Mouse (Mus musculus) heart, postnatal 0 days (tissue): ENCODE measurements around the gene Ggps1. TPM values are rescaled to one million over a fixed set of nuclear protein-coding genes. Genes with fewer than 3 reads are reported as not detected.

Experiments
- ATAC-seq: fragments of 200-750 bp; cut with Nextera tagmentation; 2 replicates; pipeline ENCODE4 v1.8.0; 2017; ENCODE audit warnings: low read depth, moderate number of reproducible peaks, moderate library complexity; ENCODE audit not compliant: insufficient read depth
- DNase-seq: peaks from one replicate; pipeline ENCODE4 v3.0.0-alpha.2; 2016; ENCODE audit warnings: low spot score
- H3K27ac ChIP-seq: fragments of 300-500 bp; sonication (generic); 2 replicates; pipeline ENCODE4 v1.5.1; 2014; ENCODE audit warnings: low read depth, mild to moderate bottlenecking
- H3K27me3 ChIP-seq: fragments of 300-500 bp; sonication (generic); 2 replicates; pipeline ENCODE4 v1.6.1; 2014; ENCODE audit warnings: low read length, mixed read lengths; ENCODE audit not compliant: control insufficient read depth, insufficient read depth
- H3K36me3 ChIP-seq: fragments of 300-500 bp; sonication (generic); replicated peaks from 2 replicates; pipeline ENCODE4 v1.6.1; 2014; ENCODE audit warnings: low read length, mixed read lengths; ENCODE audit not compliant: control insufficient read depth, insufficient read depth
- H3K4me1 ChIP-seq: fragments of 300-500 bp; sonication (generic); 2 replicates; pipeline ENCODE4 v1.6.1; 2014; ENCODE audit warnings: antibody characterized with exemption; ENCODE audit not compliant: control insufficient read depth, insufficient read depth
- H3K4me2 ChIP-seq: fragments of 300-500 bp; sonication (generic); 2 replicates; pipeline ENCODE4 v1.6.1; 2014; ENCODE audit warnings: low read depth, mild to moderate bottlenecking, low read length, moderate library complexity
- H3K4me3 ChIP-seq: fragments of 300-500 bp; sonication (generic); 2 replicates; pipeline ENCODE4 v1.5.1; 2014; ENCODE audit warnings: low read depth, low read length
- H3K9ac ChIP-seq: fragments of 300-500 bp; sonication (generic); replicated peaks from 2 replicates; pipeline ENCODE4 v1.6.1; 2014; ENCODE audit warnings: low read depth, low read length, mixed read lengths
- H3K9me3 ChIP-seq: fragments of 300-500 bp; sonication (generic); replicated peaks from 2 replicates; pipeline ENCODE4 v1.6.1; 2016; ENCODE audit warnings: low read length; ENCODE audit not compliant: control insufficient read depth
- CTCF ChIP-seq: IDR thresholded peaks from 2 replicates; pipeline ENCODE4 v1.5.1; 2016; ENCODE audit warnings: antibody characterized with exemption, control low read depth, low read depth
- EP300 ChIP-seq: IDR thresholded peaks from 2 replicates; pipeline ENCODE4 v1.6.1; 2016; ENCODE audit warnings: antibody characterized with exemption, low read depth
- WGBS: fragments of 180-500 bp; shearing (Covaris S2); extraction: QIAGEN DNeasy Blood & Tissue Kit; methylation state at CpG from one replicate; pipeline ENCODE4 v1.1.7; 2014; 5-methylcytosine and 5-hydroxymethylcytosine counted together
- polyA plus RNA-seq: library from polyadenylated mRNA; unstranded; fragments of >200 nt; fragmentation: Nextera tagmentation; extraction: Ambion mirVana; gene quantifications from 2 replicates; pipeline ENCODE4 v1.2.1, GENCODE M21; 2015
- total RNA-seq: library from RNA; depleted of rRNA; stranded (reverse); fragments of >200 nt; gene quantifications from 2 replicates; pipeline ENCODE4 v1.2.3, GENCODE M21; 2014; ENCODE audit warnings: low replicate concordance; rRNA removed

Ggps1 gene
- total and polyA plus RNA-seq, 2 experiments from 2014 or later, result 33.6 to 36.8 TPM

GRCm38 (mm10) chr13:14014001-14014400 lies 49.3 kb downstream of the Ggps1 start:
- no peak overlapping the region for H3K4me3 ChIP-seq
- TF ChIP-seq CTCF (no peak), EP300 (no peak)
- H3K27me3 ChIP-seq, result no peaks in the 10 kb centered on the region
- no peak for ATAC-seq
- H3K4me1 ChIP-seq, result no peaks in the 10 kb centered on the region
- peaks cover 41% of the 10 kb centered on the region for H3K36me3 ChIP-seq
- no peak overlapping the region for H3K9ac ChIP-seq
- 92% methylated on average over 2 of the region's 2 CpGs for WGBS
- no peaks in the 10 kb centered on the region for H3K9me3 ChIP-seq
- no peak overlapping the region for H3K4me2 ChIP-seq
- no peak overlapping the region for H3K27ac ChIP-seq
- DNase-seq, result no peak

- 90% methylated on average over 4 of the region's 4 CpGs for WGBS
- ATAC-seq, result no peak
Measured at GRCm38 (mm10) chr13:14011454-14011995, 51.8 kb downstream of the Ggps1 start.

GRCm38 (mm10) chr13:14006056-14006455 lies 57.2 kb downstream of the Ggps1 start:
- Histone ChIP-seq H3K9ac (no peak overlapping the region), H3K4me2 (no peak overlapping the region), H3K36me3 (peaks cover 61% of the 10 kb centered on the region), H3K27ac (no peak overlapping the region), H3K4me3 (no peak overlapping the region), H3K4me1 (no peaks in the 10 kb centered on the region), H3K9me3 (no peaks in the 10 kb centered on the region), H3K27me3 (no peaks in the 10 kb centered on the region)
- ATAC-seq (no peak), DNase-seq (no peak)
- no peak for TF ChIP-seq EP300
- TF ChIP-seq CTCF, result no peak
- 51% methylated on average over 2 of the region's 2 CpGs for WGBS

More at GRCm38 (mm10) chr13:14011454-14011995, 51.8 kb downstream of the Ggps1 start:
- H3K9me3 ChIP-seq, result no peaks in the 10 kb centered on the region
- H3K9ac ChIP-seq, result no peak overlapping the region
- TF ChIP-seq EP300, result no peak
- TF ChIP-seq CTCF, result no peak
- no peaks in the 10 kb centered on the region for H3K27me3 ChIP-seq
- H3K27ac ChIP-seq, result no peak overlapping the region
- H3K36me3 ChIP-seq, result peaks cover 39% of the 10 kb centered on the region
- no peak overlapping the region for H3K4me3 ChIP-seq
- DNase-seq, result no peak
- no peak overlapping the region for H3K4me2 ChIP-seq
- no peaks in the 10 kb centered on the region for H3K4me1 ChIP-seq

- ATAC-seq (no peak), DNase-seq (no peak)
- H3K27ac ChIP-seq, result no peak overlapping the region
- no peak overlapping the region for H3K4me3 ChIP-seq
- no peak overlapping the region for H3K9ac ChIP-seq
- no peak for TF ChIP-seq CTCF
- TF ChIP-seq EP300, result no peak
- H3K4me1 ChIP-seq, result no peaks in the 10 kb centered on the region
- no peaks in the 10 kb centered on the region for H3K27me3 ChIP-seq
- WGBS, result 91% methylated on average over 5 of the region's 5 CpGs
- no peaks in the 10 kb centered on the region for H3K9me3 ChIP-seq
- no peak overlapping the region for H3K4me2 ChIP-seq
- H3K36me3 ChIP-seq, result peaks cover 71% of the 10 kb centered on the region
Measured at GRCm38 (mm10) chr13:14004999-14005398, 58.3 kb downstream of the Ggps1 start.

- Histone ChIP-seq H3K4me2 (no peak overlapping the region), H3K36me3 (peaks cover 73% of the 10 kb centered on the region), H3K9me3 (no peaks in the 10 kb centered on the region), H3K4me3 (no peak overlapping the region), H3K4me1 (no peaks in the 10 kb centered on the region), H3K27me3 (no peaks in the 10 kb centered on the region), H3K9ac (no peak overlapping the region), H3K27ac (no peak overlapping the region)
- TF ChIP-seq EP300 (no peak), CTCF (peak; percentile 50)
- WGBS, result 70% methylated on average over 4 of the region's 4 CpGs
- no peak for DNase-seq
- ATAC-seq, result no peak
Measured at GRCm38 (mm10) chr13:14004086-14004485, 59.2 kb downstream of the Ggps1 start.

GRCm38 (mm10) chr13:14002706-14003105 lies 60.6 kb downstream of the Ggps1 start:
- H3K4me2 ChIP-seq, result no peak overlapping the region
- H3K4me3 ChIP-seq, result no peak overlapping the region
- ATAC-seq (no peak), DNase-seq (no peak)
- H3K4me1 ChIP-seq, result no peaks in the 10 kb centered on the region
- H3K9me3 ChIP-seq, result no peaks in the 10 kb centered on the region
- 46% methylated on average over 2 of the region's 2 CpGs for WGBS
- peaks cover 79% of the 10 kb centered on the region for H3K36me3 ChIP-seq
- H3K27me3 ChIP-seq, result no peaks in the 10 kb centered on the region
- no peak overlapping the region for H3K27ac ChIP-seq
- no peak for TF ChIP-seq CTCF
- no peak for TF ChIP-seq EP300
- no peak overlapping the region for H3K9ac ChIP-seq

Other genes with a start within 250 kb of the Ggps1 start
- gene B3galnt2, start 109.0 kb downstream of the Ggps1 start, total RNA-seq, result 31.1 and 44.8 TPM in 2 replicates
- 8.6 and 8.8 TPM in 2 replicates for gene B3galnt2, start 109.0 kb downstream of the Ggps1 start, polyA plus RNA-seq
- 32.5 and 44.7 TPM in 2 replicates for gene Tbce, start 23.9 kb downstream of the Ggps1 start, total RNA-seq
- gene Tbce, start 23.9 kb downstream of the Ggps1 start, polyA plus RNA-seq, result 29.0 and 31.6 TPM in 2 replicates
- gene Arid4b, start 256 bp downstream of the Ggps1 start, total RNA-seq, result 16.3 and 21.9 TPM in 2 replicates
- gene Arid4b, start 256 bp downstream of the Ggps1 start, polyA plus RNA-seq, result 30.9 and 33.8 TPM in 2 replicates